Mouse (Mus musculus): ENCODE data around the gene Madd.
A peak's percentile ranks its signal among the peaks of the same experiment; 100 is the strongest.
"Not testable (repeated sequence)": the region's sequence is repeated elsewhere in the genome, so short reads cannot be mapped to it uniquely, and the experiment has no call there.

Madd gene

DNA sequence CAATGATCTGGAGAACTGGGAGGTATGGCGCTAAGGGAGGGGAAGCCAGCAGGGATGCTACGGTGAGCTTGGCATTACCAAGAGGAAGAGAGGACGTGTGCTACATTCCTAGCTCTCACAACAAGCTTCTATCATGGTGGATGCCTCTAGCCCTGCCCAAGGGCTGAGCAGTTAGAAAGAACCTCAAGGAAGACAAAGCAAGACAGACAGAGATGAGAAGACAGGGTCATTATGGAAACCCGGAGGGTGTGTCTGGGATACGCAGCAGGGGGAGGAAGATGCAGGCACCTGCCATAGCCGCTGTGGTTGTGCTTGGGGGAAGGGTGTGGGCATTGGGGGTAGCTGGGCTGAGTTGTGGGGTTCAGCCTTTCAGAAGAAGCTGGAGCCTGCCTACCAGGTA is 60.1 kb downstream of the Madd start:
- DNase-seq (ENCODE audit: low spot score) = no peak

DNA sequence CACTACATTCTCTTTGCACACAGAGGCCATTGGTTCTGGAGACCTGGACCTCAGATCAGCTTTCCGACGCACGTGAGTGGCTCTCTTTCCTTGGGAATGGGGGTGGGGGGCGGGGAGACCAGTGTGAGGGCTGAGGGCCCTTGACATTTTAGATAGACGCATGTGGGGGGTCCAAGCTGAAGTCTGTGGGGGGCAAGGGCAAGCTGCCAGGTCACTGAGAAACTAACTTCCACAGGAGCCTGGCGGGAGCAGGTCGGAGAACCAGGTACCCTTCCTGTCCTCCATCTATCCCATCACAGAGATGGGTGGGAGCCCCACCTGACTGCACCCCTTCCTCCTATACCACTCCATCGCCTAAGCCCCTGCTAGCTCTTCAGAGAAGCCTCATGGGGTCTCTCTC is 62.1 kb downstream of the Madd start:
- DNase-seq (ENCODE audit: low spot score) = no peak

DNA sequence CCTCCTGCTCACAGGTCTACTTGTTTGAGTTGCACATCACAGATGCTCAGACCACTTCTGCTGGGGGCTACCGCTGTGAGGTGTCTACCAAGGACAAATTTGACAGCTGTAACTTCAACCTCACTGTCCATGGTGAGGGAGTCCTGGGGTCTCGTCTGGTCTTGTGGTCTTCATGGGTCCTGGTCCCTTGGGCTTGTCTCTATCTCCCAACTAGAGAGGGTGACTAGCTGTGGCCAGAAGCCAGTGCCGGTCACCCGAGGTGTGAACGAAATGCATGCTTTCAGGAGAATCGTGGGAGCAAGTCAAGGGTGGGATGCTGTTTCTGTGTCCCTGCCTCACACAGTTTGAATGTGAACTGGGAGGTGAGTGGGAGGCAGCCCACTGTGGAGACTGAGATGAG is 62.6 kb downstream of the Madd start:
- DNase-seq (ENCODE audit: low spot score) = no peak

DNA sequence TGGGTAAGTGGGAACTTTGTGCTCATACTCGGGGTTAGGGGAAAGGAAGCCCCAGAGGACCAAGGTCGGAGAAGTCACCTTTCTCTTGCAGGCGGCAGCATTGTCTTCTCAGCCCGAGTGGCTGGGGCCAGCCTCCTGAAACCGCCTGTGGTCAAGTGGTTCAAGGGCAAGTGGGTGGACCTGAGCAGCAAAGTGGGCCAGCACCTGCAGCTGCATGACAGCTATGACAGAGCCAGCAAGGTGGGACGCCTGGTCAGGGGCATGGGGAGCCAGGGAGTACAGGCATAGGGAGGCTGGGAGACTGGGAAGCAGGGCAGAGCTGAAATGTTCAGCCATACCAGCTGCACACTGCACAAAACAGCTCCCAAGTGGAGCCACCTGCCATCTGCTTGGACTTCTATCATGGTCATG is 63.4 kb downstream of the Madd start:
- no peak for DNase-seq (ENCODE audit: low spot score)

DNA sequence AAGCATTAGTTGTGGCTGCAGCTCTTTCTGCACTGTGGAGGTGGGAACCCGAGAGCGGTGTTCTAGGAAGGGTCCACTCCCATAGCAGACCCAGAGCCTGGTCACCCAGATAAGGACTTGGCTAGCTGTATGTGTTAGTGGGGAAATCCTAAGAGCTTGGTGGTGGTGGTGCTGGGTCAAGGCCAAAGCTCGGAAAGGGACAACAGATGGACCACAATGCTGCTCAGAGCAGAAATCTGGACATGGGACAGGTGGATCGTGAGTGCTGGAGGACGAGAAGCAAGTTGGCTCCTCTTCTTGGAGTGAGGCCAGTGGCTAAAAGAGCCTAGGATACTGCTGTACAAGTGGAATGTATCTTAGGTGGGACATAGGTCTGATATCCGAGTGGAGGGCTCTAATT is 64.1 kb downstream of the Madd start:
- no peak for DNase-seq (ENCODE audit: low spot score)

DNA sequence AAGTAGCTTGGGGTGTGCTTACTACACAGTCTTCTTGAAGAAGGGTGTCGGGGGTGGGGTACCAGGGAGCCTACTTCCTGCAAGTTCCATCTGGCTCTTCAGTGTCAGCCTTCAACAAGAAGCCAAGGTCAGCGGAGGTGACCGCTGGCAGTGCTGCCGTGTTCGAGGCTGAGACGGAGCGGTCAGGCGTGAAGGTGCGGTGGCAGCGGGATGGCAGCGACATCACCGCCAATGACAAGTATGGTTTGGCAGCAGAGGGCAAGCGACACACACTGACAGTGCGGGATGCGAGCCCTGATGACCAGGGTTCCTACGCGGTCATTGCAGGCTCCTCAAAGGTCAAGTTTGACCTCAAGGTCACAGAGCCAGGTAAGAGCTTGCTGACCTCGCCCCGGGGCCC is 64.6 kb downstream of the Madd start:
- DNase-seq (ENCODE audit: low spot score) = no peak

DNA sequence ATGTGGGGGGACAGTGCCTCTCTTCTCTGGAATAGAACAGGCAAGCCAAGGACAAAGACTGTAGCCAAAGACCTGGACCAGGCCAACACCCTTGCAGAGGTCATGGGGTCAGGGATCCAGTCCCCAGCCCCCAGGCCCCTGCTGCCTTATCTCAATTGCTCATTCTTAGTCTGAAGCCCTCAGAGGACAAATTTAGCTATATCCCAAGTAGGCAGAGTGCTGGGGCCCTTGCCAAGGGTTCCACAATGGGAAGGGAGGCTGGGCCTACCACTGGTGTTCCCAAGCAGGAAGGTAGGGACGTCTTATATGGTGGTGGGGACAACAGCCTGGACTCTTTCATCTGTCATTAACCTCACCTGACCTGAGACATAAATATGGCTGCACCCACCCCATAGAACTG is 65.0 kb downstream of the Madd start:
- DNase-seq (ENCODE audit: low spot score) = no peak

DNA sequence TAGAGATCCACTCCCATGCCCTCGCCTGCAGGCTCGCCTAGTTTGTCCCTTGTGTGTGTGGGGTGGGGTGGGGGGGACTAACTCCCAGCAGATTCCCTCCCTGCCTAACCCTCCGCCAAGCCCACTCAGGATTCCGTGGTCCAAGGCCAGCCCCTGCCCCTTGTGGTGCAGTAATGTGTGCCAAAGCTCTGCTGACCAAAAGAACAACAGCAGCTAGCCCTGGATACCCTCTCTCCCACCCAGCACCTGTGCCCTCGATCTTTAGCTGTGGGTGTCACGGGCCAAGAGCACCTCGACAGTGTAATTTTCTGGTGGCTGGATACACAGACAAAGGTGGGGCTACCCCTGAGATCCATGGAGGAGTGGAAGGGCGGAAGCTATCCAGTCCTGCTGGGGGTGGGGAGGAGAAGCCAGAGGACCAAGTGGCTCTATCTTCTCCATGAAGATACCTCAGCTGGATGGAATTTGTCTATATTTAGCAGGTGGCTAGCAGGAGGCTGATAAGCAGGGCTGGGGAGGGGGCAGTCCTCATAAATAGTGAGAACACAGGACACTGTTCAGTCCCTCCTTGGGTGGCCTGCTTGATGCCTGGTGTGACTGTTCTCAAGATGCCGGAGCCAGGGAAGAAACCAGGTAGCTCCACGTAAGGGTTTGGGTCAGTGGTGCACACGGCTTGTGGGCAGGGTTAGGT is 65.9 kb downstream of the Madd start, which contains the start of gene Mybpc3:
Mybpc3 (plus strand) TSS at position 560 of the 691 bp plus-strand sequence.
- no peak for DNase-seq (ENCODE audit: low spot score)

DNA sequence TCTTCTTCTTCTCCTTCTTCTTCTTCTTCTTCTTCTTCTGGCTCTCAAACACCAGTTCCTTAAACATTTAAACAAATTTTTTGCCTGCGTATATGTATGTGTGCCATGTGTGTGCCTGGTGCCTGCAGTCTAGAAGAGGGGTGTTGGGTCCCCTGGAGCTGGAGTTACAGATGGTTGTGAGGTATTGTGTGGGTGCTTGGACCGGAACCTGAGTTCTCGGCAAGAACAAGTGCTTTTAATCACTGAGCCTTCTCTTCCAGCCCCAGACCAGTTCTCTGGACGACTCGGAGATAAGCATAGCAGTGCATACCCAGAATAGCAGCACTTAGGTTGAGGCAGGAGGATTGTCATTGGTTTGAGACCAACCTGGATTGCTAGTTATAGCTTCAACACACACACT is 66.8 kb downstream of the Madd start:
- DNase-seq (ENCODE audit: low spot score) = no peak

DNA sequence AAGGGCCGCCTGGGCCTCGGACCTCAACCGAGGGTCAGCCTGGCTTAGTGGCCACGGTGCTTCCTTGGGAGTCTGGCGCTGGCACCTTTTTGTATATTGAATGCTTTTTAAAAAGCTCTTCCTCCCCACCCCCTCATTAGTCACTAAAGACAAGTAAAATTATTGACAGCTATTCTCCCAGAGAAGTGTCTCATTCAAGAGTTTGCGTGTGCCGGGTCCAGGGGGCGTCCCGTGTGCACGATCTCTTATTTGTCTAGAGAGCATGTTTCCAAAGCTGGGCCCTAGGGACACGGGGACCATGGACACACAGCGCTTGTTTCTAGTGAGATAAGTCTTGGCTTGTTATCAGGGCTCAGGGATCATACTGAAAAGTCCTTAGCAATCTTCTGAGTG is 68.1 kb downstream of the Madd start:
- DNase-seq (ENCODE audit: low spot score) = no peak

DNA sequence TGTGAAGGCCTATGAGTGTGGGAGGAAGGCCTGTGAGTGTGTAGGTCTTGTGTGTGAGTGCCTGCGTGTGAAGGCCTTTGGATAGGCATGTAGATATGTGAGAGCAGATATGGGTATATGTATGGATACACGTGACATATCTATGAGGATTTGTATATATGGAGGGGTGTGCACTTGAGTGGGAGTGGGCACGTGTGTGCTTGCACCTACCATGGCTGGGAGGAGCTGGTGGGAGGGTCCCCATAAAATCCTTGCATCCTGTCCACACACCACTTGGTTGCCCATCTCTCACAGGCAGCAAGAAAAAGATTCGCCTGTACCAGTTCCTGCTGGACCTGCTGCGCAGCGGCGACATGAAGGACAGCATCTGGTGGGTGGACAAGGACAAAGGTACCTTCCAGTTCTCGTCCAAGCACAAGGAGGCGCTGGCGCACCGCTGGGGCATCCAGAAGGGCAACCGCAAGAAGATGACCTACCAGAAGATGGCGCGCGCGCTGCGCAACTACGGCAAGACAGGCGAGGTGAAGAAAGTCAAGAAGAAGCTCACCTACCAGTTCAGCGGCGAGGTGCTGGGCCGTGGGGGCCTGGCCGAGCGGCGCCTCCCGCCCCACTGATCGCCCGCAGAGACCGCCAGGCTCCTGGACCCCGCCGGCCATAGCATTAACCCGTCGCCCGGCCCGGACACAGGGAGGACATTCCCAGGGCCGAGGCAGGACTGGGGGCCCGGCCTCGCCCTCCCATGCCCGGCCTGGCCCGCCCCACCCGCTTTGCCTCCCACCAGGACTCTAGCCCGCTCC is 68.7 kb downstream of the Madd start:
- peak; percentile 85 for DNase-seq (ENCODE audit: low spot score)

DNA sequence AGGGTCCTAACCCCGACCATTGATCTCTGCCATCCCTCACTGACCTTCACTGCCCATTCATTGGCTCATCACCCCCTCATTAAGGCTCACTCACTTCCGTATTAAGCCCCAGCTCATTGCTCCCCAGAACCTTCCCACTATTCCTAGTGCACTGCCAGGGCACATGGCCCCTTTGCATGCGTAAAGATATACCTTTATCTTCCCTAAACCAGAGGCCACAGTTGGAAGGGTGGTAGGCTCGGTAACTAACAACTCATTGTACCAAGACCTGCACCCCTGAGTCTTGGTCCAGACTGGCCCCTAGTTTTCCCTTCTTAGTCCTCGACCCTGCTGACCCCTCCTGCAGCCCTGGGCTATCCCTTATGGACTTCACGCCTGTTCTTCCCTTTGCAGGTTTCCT is 69.8 kb downstream of the Madd start:
- DNase-seq (ENCODE audit: low spot score) = no peak

DNA sequence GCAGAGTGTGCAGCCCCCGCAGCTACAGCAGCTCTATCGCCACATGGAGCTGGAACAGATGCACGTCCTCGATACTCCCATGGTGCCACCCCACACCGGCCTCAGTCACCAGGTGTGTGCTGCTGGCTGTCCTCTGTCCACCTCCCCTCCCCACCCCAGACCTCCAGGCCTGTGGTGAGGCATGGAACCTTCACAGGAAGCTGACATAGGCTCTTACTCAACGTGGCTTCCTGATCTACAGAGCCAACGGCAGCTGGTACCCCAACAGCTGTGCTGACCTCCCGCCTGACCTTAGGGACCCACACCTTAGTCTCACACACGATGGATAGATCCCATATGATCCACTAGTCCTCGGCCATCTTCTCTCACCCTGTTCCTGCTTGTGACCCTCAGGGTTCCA is 70.3 kb downstream of the Madd start:
- DNase-seq (ENCODE audit: low spot score) = no peak

DNA sequence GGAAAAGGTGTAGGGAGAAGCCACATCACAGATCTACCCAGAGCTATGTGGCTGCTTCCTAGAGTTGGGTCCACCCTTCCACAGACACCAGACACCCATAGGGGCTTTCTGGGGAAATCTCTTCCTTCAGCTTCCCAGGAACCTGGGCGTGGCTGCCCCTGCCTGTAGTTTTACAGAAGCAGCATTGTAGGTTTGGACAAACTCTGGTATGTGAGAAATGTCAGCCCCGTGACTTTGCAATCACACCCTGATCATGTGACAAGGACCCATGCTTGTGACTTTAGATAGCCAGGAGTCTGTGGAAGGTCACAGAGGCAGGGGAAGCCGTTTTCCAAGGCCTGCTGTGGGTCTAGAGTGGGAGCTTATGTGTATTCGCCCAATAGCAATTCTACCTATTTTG is 71.1 kb downstream of the Madd start:
- no peak for DNase-seq (ENCODE audit: low spot score)

DNA sequence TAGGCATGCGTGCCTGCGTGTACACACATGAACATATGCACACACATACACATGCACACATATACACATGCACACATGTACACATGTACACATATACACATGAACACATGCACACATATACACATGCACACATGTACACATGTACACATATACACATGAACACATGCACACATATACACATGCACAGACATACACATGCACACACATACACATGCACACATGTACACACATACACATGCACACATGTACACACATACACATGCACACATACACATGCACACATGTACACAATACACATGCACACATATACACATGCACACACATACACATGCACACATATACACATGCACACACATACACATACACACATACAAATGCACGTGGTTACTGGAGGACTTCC is 71.8 kb downstream of the Madd start:
- not testable (repeated sequence) for DNase-seq (ENCODE audit: low spot score)

DNA sequence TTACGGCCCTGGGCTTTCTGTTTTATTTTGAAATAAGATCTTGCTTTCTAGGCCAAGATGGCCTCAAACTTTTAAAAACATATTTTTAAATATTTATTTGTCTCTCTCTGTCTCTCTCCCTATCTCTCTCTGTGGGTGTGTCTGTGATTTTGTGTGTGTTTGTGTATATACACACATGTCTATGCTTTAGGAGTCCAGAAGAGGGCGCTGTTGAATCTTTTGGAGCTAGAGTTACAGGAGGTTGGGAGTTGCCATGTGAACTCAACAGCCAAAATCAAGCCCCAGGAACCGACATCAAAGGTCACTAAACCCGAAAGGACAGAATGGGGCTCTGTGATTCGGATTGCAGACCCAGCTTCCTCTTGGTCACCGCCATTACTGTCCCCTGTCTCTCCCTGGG is 73.2 kb downstream of the Madd start:
- no peak for DNase-seq (ENCODE audit: low spot score)

DNA sequence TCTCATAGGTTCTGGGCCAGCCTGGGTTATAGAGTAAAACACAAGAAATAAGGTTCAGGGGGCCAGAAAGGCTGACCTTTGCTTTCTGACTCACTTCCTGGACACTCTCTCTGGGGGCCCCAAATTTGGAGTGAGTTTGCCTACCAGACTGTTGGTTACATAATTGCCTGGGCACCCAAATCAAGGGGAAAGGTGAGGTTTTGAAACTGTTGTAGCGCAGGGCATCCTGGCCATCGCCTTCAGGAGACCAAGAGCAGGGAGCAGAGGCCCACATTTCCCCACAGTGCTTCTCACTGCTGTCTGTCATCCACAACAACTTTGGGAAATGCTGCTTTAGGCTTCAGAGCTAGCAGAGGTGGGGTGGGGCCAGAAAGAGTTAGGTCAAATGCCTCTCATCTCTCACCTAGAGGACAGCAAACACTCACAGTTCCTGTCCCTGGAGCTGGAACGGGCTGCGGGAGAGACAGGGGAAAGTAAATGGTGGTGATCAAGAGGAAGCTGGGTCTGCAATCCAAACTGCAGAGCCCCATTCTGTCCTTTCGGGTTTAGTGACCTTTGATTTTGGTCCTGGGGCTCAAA is 73.7 kb downstream of the Madd start:
- no peak for DNase-seq (ENCODE audit: low spot score)

DNA sequence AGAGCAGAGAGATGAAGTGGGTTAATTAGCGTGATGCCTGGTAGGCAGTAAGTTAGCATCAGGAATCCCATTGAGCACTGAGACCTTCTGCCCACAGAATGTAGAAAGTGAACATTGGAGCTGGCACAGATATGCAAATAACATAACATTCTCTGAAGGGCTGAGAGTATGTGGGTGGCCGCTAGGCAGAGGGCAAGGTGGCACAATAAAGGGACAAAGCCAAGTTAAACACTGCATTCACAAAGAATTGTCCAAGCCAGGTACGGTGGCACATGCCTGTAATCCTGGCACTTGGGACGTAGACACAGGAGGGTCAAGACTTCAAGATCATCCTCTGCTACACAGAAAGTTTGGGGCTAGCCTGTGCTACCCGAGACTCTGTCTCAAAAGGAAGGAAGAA is 74.4 kb downstream of the Madd start:
- DNase-seq (ENCODE audit: low spot score) = no peak

DNA sequence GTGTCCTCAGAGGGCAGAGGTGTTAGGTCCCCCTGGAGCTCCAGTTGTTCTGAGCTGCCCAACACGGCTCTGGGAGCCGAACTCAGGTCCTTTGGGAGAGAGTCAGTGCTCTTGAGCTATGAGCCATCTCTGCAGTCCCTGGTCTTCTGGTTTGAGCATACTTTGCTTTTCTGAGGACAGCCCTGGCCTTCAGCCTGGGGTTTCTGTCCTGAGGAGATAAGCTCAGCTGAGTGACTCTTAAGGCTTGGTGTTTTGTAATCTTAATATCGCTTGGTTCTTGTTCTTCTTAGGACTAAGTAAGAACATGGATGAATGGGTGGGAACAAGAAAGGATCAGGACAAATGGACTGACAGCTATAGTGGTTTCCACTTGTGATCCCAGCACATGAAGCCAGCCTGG is 75.5 kb downstream of the Madd start:
- DNase-seq (ENCODE audit: low spot score) = no peak

DNA sequence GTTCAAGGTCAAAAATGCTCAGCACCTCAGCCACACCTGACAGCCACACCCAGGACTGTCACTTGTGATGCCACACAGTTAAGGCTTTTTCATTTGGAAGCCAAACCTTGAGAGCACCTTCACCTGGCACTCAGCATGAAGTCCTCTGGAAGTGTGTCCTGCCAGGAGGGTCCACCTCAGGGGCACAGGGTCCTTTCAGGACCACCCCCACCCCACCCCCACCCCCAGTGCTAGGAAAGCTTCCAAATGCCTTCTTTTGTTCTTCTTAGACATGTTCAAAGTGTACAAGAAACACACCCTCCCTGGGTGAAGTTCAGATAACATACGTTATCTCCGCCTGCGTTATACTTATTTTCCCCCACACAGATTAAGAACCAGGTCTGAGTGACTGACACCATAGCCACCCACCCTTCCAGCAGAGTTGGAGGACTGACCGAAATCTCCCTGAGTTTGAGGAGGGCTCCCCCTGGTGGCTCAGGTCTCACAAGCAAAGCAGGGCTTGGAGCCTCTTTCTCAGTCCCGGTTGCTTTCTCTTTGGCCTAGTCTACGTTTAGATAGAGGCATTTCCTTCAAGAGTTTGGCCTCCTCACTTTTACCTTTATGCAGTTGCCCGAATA is 82.4 kb downstream of the Madd start:
- peak; percentile 68 for DNase-seq (ENCODE audit: low spot score)

DNA sequence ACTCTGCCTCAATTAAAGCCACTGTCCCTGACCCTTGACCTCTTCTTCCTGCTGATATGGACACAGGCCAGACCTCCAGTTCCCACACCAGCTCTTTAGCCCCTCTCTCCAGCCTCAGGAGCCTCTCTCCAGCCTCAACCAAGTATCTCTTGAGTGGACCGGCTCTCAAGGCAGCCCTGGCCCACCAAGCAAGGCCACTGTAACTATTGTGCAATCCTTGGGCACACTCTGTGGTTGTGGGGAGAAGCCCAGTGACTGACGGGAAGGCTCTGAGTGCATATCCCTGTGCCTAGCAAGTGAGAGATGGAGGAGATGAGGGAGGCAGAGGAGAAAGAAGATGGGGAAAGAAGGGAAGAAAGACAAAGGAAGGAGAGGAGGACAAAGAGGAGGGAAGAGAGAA is 85.5 kb downstream of the Madd start:
- DNase-seq (ENCODE audit: low spot score) = no peak

DNA sequence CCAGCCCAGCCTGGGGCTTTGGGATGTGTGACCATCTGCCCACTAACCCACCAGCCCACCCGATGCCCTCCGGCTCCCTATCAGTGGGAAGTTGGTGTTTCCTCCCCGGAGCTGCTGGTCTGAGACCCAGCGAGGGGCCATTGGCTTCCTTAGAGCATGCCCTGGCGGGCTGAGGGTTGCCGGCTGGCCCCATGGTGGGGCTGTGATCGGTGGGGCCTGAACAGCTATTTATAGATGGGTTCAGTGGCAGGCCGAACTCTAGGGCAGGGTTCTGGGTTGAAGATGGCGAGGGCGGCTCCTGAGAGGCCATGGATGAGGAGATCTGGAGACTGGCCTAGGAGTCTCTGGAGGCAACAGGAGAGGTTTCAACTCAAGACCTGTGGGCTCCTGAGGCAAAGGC is 86.6 kb downstream of the Madd start:
- no peak for DNase-seq (ENCODE audit: low spot score)

DNA sequence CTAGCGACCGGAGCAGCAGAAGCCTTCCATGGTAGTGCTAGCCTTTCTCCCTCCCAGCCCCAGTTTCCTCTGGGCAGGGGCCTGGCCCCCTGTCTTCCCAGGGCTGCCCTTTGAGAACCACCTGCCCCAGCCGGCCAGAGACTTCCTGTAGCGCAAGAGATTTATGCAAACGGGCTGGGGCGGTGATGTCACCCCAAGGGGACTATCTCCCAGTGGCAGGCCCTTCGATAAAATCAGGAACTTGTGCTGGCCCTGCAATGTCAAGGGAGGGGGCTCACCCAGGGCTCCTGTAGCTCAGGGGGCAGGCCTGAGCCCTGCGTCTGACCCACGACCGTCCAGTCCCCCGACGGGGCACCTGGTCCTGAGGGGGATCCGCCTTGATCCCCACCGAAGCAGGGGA is 87.1 kb downstream of the Madd start:
- no peak for DNase-seq (ENCODE audit: low spot score)
